Mouse (Mus musculus) brain, embryonic 18.5 days (tissue): ENCODE measurements at regions not wholly inside any gene's neighbourhood (a gene's known extent, or its start where the extent isn't known, plus 50 kb on each side); places are given as distances from the start of the nearest gene placed in this dataset.

Experiments used
- DNase-seq: peaks from one replicate; pipeline ENCODE4 v3.0.0-alpha.2; 2012; ENCODE audit warnings: low read depth, low spot score

DNA sequence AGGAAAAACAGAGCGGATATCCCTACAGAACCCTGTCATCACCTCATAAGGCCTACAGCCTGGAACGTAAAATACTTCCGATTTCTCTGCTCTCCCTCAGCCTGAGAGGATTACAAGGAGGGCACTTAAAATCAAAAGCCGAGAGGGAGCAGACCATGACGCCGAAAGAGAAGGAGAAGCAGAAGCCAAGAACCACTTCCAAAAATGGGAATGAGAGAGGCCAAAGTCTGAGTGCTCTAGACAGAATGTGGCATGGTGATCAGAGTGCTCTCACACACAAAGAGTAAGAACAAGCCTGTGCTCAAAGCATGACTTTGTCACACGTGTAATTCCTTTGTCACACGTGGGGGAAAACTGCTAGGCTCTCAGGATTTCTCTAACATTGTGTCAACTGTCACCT, 125.9 kb downstream of the Hlx start:
- no peak for DNase-seq

DNA sequence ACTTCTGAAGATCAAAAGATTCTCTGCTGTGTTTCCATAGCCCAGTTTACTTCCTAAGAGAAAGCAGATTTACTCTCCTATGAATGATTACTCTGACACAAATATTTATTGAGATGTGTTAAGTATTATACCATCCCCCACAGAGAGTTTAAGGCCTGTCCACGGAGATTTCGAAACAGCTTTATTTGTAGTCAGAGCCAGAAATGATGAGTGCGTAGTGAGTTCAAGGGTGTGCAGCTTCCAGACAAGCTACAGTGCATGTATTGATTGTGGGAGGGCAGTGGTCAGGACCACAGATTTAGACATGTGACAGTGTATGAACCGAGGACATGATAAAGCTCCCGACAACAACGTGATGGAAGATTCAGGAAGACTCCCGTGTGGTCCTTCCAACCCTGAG, 126.8 kb downstream of the Hlx start:
- no peak for DNase-seq

DNA sequence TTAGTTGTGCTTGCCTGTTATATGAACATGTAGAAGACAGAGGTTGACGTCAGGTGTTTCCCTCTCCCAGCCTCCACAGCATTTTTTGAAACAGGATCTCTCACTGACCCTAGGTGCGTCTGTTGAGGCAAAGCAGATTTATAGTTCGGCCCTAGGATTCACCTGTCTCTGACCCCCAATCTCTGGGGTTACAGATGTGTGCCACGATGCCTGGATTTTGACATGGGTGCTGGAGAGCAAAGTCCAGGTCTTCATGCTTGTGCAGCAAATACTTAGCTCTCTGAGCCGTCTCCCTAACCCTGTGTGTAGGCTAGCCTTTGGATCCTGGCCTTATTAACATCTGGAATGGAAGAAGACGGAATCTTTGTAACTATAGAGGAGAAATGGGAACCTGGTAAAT, 129.3 kb downstream of the Hlx start:
- no peak for DNase-seq

DNA sequence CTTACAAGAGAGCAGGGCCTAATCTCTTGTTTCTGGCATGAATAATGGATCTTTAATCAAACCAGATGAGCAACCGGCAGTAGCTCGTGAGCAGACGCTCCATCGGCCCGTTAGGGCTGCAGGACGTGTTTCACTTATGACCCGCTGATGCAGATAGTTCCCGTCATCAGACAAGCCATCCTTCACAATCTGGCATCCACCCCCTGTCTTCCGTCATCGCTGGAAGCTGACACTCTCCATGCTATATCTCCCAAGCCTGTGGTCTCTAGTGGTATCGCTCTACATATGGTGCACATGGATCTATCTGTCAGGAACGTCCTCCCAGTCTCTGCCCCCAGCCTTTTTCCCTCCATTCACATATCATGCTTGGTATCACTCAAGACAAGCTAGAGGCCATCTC, 137.0 kb downstream of the Hlx start:
- DNase-seq: no peak

DNA sequence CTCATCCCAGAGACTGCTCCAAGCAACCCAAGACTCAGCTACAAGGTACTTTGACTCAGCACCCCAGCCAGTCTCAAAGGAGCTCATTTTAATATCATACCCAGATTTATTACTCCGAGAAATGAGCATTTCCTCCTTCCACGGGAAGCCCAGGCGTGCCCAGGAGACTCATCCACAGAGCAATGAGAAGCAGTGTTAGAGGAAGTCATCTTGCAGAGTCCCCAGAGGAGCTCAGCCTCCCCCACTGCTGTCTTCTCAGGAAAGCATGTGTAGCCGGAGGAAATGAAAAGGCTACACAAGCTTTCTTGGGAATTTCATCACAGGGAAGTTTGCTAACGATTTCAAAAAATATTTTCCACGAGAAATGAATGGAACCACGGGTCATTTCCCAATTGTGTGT, 141.8 kb downstream of the Hlx start:
- DNase-seq: no peak

DNA sequence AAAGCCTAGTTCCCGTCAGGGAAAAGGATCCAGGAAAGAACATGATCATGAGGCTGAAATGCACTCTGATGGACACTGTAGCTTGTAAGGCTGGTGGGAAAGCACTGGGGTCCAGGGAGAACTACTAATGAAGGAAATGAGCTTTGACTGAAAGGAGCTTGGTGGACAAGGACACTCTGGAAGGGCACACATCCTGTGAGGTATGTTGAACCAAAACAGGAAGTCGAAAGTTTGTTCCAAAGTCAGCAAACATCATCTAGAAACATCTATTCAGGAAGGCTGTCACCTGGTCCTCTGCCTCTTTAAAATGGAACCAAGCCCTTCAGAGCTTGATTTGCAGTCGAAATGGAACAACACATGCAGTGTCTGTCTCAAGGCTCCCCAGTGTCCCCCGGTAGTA, 143.1 kb downstream of the Hlx start:
- no peak for DNase-seq

DNA sequence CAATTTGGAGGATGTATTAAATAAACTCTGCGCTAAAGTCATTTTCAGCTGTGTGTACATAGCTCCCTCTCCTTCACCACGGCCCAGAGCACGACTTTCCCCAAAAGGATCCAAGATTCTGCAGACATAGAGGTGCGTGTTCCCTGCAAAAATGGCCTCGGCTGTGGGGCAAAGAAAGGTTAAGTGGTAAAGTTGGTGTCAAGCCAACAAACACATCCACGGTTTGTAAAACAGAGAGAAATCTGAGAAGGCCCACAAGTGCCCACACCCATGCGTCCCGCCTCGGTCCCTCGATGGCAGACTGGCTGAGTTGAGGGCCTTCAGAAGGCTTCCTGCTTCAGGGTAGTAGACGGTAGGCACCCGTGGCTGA, 147.9 kb downstream of the Hlx start:
- DNase-seq: no peak

DNA sequence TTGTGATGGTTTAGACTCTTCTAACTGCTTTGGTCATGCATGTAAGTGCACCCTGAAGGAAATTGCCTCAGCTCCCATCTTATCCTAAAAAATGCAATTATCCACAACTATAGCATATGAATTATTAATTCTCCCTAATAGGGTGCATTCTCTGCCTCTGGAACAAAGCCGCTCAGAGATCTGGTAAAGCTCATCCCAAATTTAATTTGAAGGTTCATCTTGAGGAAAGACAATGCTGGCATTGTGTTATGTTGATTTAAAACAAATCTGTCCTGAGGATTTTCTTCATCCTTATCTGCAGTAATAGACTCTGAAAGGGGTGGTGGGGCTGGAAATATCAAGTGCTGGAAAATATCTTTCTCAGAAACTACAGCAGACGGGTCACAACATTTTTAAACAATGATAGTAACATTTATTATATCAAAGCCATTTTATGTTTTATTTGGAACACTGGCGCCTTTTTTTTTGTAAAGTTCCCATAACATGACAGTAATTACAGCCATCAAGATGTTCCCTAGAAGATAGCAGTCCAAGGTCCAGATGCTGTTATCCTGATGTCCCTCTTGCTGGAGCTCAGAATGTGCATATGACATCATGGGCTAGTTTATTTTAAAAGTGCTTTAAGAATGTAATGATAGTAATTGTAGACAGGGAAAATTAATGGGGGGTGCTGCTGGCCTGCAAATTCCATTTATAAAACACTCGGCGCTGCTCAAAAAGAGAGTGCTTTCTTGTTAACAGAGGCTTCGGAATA, 148.5 kb downstream of the Hlx start:
- no peak for DNase-seq

DNA sequence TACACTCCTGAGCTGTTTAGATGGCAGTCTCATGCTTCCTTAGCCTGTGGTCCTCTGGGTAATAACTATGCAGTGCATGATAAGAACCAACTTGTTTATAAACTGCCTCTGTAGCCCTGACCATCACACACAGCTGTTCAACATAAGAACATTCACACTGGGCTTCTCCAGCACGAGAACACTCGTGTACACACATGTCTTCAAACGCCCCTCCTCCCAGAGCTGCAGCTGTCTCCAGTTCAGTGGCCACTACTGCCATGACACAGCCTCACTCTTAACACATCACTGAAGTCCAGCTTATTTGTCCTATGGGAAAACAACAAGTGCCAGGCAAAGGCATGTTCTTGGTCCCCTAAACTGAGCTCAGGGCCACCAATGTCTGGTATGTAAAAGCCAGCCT, 152.9 kb downstream of the Hlx start:
- no peak for DNase-seq

DNA sequence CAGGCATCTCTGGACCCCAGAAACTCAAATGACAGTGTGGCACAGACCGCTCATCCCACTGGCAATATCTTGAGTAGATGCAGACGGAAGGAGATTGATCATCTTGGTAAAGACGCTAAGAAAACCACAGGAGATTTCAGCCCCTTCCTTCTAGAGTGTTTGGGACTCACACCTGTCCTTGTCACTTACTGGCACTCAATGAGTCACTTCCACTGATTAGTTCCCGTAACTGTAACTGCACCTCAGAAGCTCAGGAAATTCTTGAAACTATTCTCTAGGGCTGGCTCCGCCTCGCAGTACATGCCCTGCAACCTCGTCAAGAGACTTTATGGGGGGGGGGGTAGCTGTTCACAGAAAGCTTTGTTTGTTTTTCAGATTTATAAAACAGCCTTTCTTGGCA, 155.9 kb downstream of the Hlx start:
- DNase-seq: no peak

DNA sequence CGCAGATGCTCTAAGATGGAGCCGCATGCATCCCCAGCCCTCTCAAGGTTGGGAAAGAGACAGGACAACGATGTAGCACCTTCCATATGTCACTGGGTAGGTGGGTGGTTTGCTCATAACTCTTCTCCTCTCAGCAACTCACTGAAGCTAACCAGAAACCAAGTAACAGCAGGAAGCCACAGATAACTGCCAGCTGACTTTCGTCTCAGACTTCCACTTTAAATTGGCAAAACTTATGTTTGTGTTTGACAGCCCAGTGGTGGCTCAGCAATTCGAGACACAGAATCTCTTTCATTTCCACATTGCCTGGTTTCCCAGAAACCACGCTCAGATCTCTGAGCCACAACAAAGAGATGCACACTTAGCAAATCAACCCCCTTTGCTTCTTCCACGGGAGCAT, 159.1 kb downstream of the Hlx start:
- DNase-seq: no peak

DNA sequence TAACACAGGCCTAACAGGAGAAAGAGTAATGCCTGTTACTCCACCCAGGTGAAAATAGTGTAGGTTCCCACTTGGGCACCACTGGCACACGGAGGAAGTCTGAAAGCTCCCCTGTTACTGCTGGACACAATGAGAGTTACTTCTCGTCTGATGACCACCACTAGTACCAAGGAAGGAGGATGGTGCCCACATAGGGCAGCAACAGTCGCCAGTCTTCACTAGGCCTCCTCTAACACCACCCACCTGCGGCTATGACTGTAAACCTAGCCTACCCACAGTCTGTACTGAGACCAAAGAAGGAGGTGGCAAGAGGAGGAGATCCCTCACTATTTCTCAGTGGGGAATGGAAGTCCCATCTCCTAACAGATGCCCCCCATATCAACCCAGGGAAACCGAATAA, 161.7 kb downstream of the Hlx start:
- no peak for DNase-seq

DNA sequence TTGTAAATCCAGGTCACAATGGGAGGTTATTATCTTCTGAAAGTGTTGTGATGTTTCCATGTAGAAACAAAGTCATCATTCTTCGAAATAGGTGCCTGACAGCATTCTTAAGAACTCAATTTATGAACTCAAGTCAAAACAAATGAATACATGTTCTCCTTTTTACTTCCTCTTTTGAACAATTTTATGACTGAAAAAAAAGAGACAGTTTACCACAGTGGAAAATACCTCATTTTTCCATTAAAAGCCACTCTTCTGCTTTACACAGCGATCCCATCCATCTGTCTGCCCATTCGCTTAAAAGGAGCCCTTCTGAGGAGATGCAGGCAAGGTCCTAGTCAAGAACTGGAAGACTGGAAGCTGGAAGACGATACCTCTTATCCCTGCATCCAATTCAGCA, 169.5 kb downstream of the Hlx start:
- DNase-seq: no peak

DNA sequence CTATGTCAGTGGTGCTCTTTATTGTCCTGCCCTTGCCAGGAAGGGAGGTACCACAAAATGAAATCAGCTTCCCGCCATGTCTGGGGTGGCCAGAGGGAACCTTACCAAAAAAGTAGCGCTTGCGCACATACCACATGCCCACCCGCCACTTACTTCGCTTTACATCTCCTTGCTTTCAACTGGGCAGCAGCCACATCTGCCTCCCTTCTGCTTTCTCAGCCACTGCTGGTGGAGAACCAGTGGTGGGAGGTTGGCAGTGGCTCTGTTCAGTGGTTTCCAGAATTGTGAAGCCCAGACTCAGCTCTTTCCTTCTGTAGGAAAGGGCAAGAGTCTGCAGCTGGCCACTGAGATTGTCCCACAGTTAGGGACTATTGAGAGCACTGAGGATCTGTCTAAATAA, 170.2 kb downstream of the Hlx start:
- no peak for DNase-seq

DNA sequence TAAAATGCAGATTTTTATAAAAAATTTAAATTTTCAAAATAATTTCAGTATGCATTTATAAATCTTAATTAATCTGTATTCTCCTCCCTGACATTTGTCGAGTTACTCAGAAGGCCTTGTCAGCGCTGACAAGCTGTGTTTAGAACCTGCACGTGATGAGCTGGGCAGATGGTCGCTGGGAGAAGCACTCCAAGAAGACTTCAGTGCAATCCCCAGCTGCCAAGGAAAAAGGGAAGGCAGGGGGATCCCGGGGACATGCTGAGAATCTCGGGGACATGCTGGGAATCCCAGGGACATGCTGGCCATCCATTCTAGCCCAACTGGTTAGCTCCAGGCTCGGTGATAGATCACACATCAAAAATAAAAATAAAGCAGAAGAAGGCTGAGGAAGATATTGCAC, 172.9 kb downstream of the Hlx start:
- DNase-seq: peak; percentile 54

DNA sequence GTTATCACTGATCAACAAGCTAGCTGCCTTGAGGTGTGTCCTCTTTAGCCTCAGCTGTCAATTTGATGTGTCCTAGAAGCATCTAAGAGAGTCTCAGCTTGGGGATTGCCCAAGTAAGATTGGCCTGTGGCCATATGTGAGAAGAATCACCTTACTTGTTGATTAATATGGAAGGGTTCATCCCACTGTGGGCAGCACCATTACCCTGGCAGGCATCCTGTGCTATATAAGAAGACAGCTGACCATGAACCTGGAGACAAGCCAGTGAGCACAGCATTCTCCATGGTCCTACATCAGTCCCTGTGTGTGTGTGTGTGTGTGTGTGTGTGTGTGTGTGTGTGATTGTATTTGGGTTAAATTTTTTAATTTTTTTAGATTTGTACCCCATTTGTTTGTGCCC, 178.6 kb downstream of the Hlx start:
- DNase-seq: no peak

DNA sequence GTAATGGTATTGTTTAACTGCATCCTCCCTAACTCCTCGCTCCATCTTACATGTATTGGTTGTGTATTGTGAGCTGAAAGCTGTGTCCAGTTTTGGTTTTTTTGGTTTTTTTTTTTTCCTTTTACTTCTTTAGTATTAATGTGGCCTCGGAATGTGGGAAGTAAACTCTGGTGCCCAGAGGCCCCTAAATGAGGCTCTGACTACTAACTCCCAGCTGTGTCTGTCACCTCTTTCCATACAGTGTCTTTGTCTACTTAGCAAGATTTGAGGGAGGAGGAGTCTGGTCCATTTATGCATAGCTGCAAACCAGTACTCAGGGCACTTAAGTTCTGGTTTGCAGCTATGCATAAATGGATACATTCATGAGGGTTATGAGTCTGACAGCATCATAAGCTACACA, 181.9 kb downstream of the Hlx start:
- no peak for DNase-seq

DNA sequence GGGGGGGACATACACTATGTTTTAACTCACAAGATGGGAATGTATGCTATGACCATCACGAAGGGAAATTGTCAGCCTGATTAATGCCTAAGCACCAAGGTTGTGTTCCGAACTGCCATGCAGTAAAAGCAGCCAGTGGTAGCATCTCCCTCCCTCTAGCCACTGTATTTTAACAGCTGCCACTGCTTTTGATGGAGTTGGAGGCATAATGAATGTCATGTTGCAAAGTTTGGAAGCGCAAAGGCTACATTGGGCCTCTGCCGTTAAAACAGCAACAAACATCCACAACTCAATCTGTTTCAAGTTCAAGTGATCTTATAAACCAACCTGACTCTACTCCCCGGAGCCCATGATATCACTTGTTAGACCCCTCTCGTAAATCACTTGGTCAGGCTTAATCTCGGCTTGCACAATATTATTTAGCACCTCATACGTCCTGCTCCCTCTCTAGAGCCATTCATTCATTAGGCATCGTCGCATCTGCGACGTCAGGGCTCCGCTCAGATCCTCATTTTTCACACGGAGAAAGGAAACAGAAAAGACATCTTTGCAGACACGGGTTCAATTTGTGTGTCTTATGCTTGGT, 184.7 kb downstream of the Hlx start:
- no peak for DNase-seq

DNA sequence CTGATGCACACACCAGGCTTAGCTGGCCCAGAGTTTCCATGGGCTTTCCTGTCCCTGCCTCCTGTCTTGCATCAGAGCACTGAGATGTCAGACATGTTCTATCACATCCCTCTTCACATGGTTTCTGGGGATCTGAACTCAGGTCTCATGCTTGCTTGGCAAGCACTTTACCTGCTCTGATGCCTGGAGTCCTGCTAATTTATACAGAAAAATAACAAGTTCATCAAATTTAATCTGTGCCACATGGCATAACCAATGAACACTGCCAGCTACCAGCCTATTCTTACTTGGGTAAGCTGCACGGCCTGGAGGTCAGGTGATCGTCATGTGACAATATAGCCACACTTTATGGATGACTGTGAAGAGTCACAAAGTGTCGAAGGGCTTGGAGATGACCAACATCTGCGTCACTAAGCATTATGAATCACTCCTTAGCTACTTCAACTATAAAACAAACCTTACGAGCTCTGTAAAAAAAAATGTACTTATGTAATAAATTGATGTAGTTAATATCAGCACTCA, 186.2 kb downstream of the Hlx start:
- DNase-seq: no peak

DNA sequence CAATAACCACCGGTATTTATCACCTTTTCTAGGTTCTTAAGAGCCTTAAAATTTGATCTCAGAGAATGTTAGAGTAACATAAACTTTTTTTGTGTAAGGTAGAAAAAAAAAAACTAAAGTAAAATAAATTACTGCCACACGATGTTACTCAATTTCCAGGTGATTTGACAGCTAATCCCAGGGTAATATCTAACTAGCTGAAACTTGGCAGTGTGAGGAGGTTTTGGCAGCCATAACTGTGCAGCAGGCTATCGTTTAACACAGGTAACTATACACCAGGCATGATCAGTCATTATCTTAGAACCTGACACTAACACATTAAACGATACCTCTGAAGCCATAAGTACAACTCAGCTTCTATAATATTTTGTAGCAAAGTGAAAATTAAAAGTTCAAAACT, 187.3 kb downstream of the Hlx start:
- DNase-seq: no peak

DNA sequence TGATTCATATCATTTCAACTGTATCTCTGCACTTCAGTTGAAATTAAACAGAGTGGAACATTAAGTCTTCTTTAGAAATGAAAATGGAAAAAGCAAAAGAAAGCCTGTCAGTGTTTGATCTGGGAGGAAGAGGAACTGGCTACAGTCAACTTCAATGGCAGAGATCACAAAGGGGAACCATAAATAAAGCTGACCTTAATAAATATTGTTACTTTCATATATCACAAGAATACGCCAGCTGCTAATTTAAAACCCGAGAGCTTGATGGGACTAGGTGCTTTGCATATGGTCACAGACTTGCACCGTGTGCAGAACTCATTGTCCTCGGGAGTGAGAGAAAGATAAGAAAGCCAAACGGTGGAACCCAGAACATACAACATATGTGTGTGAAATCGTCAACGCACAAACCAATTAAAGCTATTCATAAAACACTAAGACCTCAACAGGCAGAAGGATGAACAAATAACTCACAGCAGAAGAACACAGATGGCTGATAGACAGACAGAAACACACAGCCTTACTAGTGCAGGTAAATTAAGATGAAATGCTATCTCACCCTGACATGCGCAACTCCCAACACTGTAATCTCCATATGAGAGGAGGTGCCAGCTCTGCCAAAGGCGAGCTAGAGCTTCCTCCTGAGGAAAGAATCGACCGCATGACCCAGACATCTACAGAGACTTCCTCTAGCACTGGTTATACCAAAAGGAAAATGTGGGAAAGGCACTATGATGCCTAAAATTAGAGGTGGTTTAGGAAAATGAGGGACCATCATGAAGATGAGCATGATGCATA, 189.9 kb downstream of the Hlx start:
- DNase-seq: no peak

DNA sequence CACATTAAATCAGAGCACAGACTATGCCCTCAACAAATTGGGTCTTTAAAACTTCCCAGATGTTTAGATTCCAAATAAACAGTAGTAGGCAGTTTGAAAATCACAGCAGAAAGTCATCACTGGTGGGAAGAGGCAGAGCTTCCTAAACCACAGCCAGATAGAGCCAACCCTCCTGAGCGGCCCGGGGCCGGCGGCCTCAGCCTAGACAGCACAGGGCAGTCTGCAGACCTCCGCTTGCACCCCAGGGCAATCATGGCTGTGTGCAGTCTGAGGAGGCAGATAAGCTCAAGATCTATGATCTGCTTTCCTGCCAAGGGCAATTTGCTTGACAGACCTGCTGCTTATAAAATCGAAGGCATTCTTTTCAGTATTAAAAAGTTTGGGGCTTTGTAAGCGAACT, 192.6 kb downstream of the Hlx start:
- no peak for DNase-seq
